Mouse (Mus musculus) small intestine, adult 2 months (tissue): ENCODE data around the gene Casp3.

ENCODE experiments used
- CTCF ChIP-seq: fragments of 200-500 bp; IDR thresholded peaks from 2 replicates; pipeline ENCODE4 v1.5.1; 2012; ENCODE audit warnings: low read depth, mild to moderate bottlenecking, control low read depth, inconsistent platforms, low read length, moderate library complexity, mixed read lengths; ENCODE audit not compliant: insufficient replicate concordance, insufficient read length; ENCODE audit errors: extremely low read depth
- POLR2A ChIP-seq: fragments of 200-500 bp; IDR thresholded peaks from 2 replicates; pipeline ENCODE4 v1.6.1; 2012; ENCODE audit warnings: low read depth, mild to moderate bottlenecking, control low read depth, inconsistent platforms, low read length, moderate library complexity

- TF ChIP-seq CTCF (no peak), POLR2A (no peak)
These were observed 11.6 kb downstream of the Casp3 start for GRCm38 (mm10) chr8:46628645-46629044.
